In the genomic region with DNA sequence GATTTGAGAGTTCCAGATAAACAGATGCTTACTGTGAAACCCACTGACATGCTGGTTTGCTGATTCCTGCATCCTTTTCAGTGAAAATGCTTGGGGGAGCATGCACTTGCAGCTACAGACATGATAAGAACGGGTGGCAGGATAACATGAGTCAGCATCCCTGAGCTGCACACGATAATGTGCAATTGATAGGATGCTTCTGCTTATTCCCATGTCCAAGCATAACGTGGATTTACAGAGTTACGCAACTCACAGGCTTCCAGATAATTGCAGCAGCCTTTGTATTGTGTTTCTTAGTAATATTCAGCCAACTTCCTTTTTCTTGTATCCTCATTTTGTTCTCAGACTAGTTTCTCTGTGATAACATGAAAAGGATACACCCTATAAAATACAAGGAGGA, we compare ENCODE assay signal across 22 mouse cellular contexts.
"Had no signal": no experiment of that assay in that cellular context is flagged by ENCODE, and none has a peak within 500 bp of the region (broad histone marks: within the 10 kb centered on the region; RNA-seq: fewer than 3 reads in every experiment).

No protein-coding gene starts in this region.

- H3K9ac ChIP-seq: limb, embryonic 13.5 days; liver, embryonic 14.5 days; neural tube, embryonic 13.5 days; stomach, embryonic 15.5 days had no signal

- H3K4me3 ChIP-seq: layer of hippocampus, adult 2 months; limb, embryonic 10.5 days; limb, embryonic 13.5 days; megakaryocyte, embryonic 14.5 days; neural tube, embryonic 13.5 days; stomach, embryonic 15.5 days had no signal

- DNase-seq: kidney, adult 2 months; kidney, postnatal 25 days; layer of hippocampus, adult 9-11 months; lung, adult 2 months; lung, postnatal 14 days; lung, postnatal 4 days; midbrain, embryonic 14.5 days; retina, postnatal 1 day; right cerebral cortex, postnatal 25 days; spleen, adult 18-20 months; thymus, adult 18-20 months; thymus, postnatal 36 days had no signal

- H3K9me3 ChIP-seq: limb, embryonic 10.5 days; limb, embryonic 13.5 days; megakaryocyte, embryonic 14.5 days; stomach, embryonic 15.5 days had no signal

- H3K4me1 ChIP-seq: limb, embryonic 13.5 days; neural tube, embryonic 13.5 days; stomach, embryonic 15.5 days had no signal

- H3K4me2 ChIP-seq: limb, embryonic 13.5 days; midbrain, embryonic 11.5 days; neural tube, embryonic 13.5 days; stomach, embryonic 15.5 days had no signal

- H3K36me3 ChIP-seq: limb, embryonic 10.5 days; limb, embryonic 13.5 days; neural tube, embryonic 13.5 days; stomach, embryonic 15.5 days had no signal

- ATAC-seq: intestine, postnatal 0 days had no signal

- H3K27me3 ChIP-seq: limb, embryonic 13.5 days; megakaryocyte, embryonic 14.5 days; neural tube, embryonic 13.5 days; stomach, embryonic 15.5 days had no signal

- H3K27ac ChIP-seq: kidney, postnatal 0 days; layer of hippocampus, adult 2 months; limb, embryonic 10.5 days; limb, embryonic 13.5 days; liver, embryonic 14.5 days; neural tube, embryonic 13.5 days; stomach, embryonic 15.5 days had no signal
